Mouse (Mus musculus) monocyte, adult 5-6 weeks (primary cell): ENCODE results near the gene Sult1b1. TPM values are rescaled to one million over a fixed set of nuclear protein-coding genes. Genes with fewer than 3 reads are reported as not detected.

Source experiments
- ATAC-seq: fragments of 153-309, 156-312 bp; replicated peaks from 2 replicates; pipeline ENCODE4 v1.8.0; 2017; ENCODE audit warnings: mild to moderate bottlenecking; ENCODE audit not compliant: low TSS enrichment, insufficient number of reproducible peaks, severe bottlenecking, poor library complexity, low FRiP score
- total RNA-seq: library from RNA; stranded (forward); fragments of 200-1000, 200-491, 200-594 nt; gene quantifications from 3 replicates; pipeline ENCODE4 v1.2.3, GENCODE M21; 2017

Sult1b1 gene
- total RNA-seq, 1 experiment from 2014 or later: not detected

DNA sequence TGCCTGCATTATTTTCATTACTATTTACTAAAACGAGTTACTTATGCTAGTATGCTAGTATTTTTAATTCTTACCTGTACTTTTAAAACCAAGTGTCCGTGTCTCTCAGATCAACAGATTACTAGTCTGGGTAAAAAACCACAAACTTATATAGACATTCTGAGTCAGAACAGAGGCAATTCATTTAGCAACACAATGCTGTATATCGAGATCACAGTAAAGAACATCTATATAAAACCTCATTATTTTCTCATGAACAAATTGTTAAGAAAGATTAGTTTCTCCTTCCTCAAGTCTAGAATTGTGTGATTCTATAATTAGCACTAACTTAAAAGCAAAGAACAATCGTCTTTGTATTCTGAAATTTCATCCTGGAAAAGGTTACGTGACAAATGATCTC, 55.8 kb downstream of the Sult1b1 start, which contains the start of gene Ugt2a2:
Ugt2a2 (minus strand) TSS at position 101 of the 400 bp plus-strand sequence.
- no peak for ATAC-seq

Other genes starting within 250 kb of the Sult1b1 start
- not detected in 3 replicates for gene Ugt2a3, start 201.0 kb downstream of the Sult1b1 start, total RNA-seq
- gene Ugt2b38, start 114.0 kb downstream of the Sult1b1 start, total RNA-seq: not detected in 3 replicates
- gene Ugt2a2, start 55.9 kb downstream of the Sult1b1 start, total RNA-seq: not detected in 3 replicates
- not detected in 3 replicates for gene Gm43638, start 51.4 kb downstream of the Sult1b1 start, total RNA-seq
- not detected in 3 replicates for gene Ugt2a1, start 47.3 kb downstream of the Sult1b1 start, total RNA-seq
- not detected in 3 replicates for gene Sult1d1, start 30.8 kb upstream of the Sult1b1 start, total RNA-seq
- not detected in 3 replicates for gene Sult1e1, start 53.4 kb upstream of the Sult1b1 start, total RNA-seq
- gene Csn1s1, start 128.0 kb upstream of the Sult1b1 start, total RNA-seq: not detected in 3 replicates
- gene Csn2, start 161.4 kb upstream of the Sult1b1 start, total RNA-seq: 0.87 TPM in 1 of 3 replicates, not detected in the others
- not detected in 3 replicates for gene Csn1s2a, start 236.4 kb upstream of the Sult1b1 start, total RNA-seq